Mouse (Mus musculus) urinary bladder, adult 18-20 months (tissue): ENCODE data around the gene Spata25.
A peak's percentile ranks its signal among the peaks of the same experiment; 100 is the strongest.
"Not testable (repeated sequence)": the region's sequence is repeated elsewhere in the genome, so short reads cannot be mapped to it uniquely, and the experiment has no call there.

Experiments
- DNase-seq, 2 experiments: peaks; one replicate each; pipeline ENCODE4 v3.0.0; 2022; ENCODE audit warnings: low spot score in 2 of 2, mixed read lengths in 2 of 2

Spata25 gene

GRCm38 (mm10) chr2:164828437-164828836, at the start of gene Spata25:
Gene Spata25 (minus strand): TSS chr2:164828537.
- DNase-seq: no peak

- not testable (repeated sequence) for DNase-seq
Observed at GRCm38 (mm10) chr2:164877376-164878215, 49.3 kb upstream of the Spata25 start.

GRCm38 (mm10) chr2:164875648-164876047, 47.3 kb upstream of the Spata25 start:
- not testable (repeated sequence) for DNase-seq

- no peak for DNase-seq
Observed at GRCm38 (mm10) chr2:164874239-164874769, 46.0 kb upstream of the Spata25 start.

- no peak for DNase-seq
Observed at GRCm38 (mm10) chr2:164873621-164874020, 45.3 kb upstream of the Spata25 start.

GRCm38 (mm10) chr2:164871602-164872303, 43.4 kb upstream of the Spata25 start:
- no peak for DNase-seq

- no peak for DNase-seq
Observed at GRCm38 (mm10) chr2:164868491-164868890, 40.2 kb upstream of the Spata25 start.

GRCm38 (mm10) chr2:164867566-164867965, 39.2 kb upstream of the Spata25 start:
- no peak for DNase-seq

- DNase-seq: peak in 1 of 2 experiments; percentile 60
Observed at GRCm38 (mm10) chr2:164866741-164867551, 38.6 kb upstream of the Spata25 start.

- DNase-seq: no peak
Observed at GRCm38 (mm10) chr2:164864593-164864992, 36.3 kb upstream of the Spata25 start.

GRCm38 (mm10) chr2:164863411-164863810, 35.1 kb upstream of the Spata25 start:
- not testable (repeated sequence) for DNase-seq

GRCm38 (mm10) chr2:164862179-164862861, 34.0 kb upstream of the Spata25 start:
- peak in 1 of 2 experiments; percentile 59 for DNase-seq

GRCm38 (mm10) chr2:164861094-164861493, 32.8 kb upstream of the Spata25 start:
- DNase-seq: no peak

- no peak for DNase-seq
Observed at GRCm38 (mm10) chr2:164859640-164860432, 31.5 kb upstream of the Spata25 start.

GRCm38 (mm10) chr2:164859155-164859554, 30.8 kb upstream of the Spata25 start:
- DNase-seq: no peak

- DNase-seq: no peak
Observed at GRCm38 (mm10) chr2:164857842-164858553, 29.7 kb upstream of the Spata25 start.

GRCm38 (mm10) chr2:164857101-164857821, 28.9 kb upstream of the Spata25 start, which contains the start of gene Pltp:
Gene Pltp (minus strand): TSS chr2:164857711.
- peak; percentile 55 to 58 for DNase-seq

- no peak for DNase-seq
Observed at GRCm38 (mm10) chr2:164856309-164857100, 28.2 kb upstream of the Spata25 start.
